Mouse (Mus musculus): Measurements from ENCODE around the gene Ocel1. TPM values are rescaled to one million over a fixed set of nuclear protein-coding genes. Genes with fewer than 3 reads are reported as not detected.

Gene Ocel1
- total RNA-seq, 2 experiments from 2014 or later: 1.7 to 10.7 TPM

GRCm38 (mm10) chr8:71376423-71377030, 5.4 kb downstream of the Ocel1 start:
- ATAC-seq (replicated peaks; ENCODE audit: low FRiP score, poor library complexity, severe bottlenecking): no peak

- ATAC-seq (replicated peaks; ENCODE audit: low FRiP score, poor library complexity, severe bottlenecking): no peak
Observed at GRCm38 (mm10) chr8:71379008-71379407, 7.9 kb downstream of the Ocel1 start.

GRCm38 (mm10) chr8:71379512-71380075, 8.5 kb downstream of the Ocel1 start:
- ATAC-seq (replicated peaks; ENCODE audit: low FRiP score, poor library complexity, severe bottlenecking): no peak

- no peak for ATAC-seq (replicated peaks; ENCODE audit: low FRiP score, poor library complexity, severe bottlenecking)
Observed at GRCm38 (mm10) chr8:71380178-71381171, 9.4 kb downstream of the Ocel1 start.

GRCm38 (mm10) chr8:71381421-71381970, 10.4 kb downstream of the Ocel1 start, which contains the start of gene Nr2f6:
Gene Nr2f6, minus strand, starts transcription at chr8:71381960.
- ATAC-seq (replicated peaks; ENCODE audit: low FRiP score, poor library complexity, severe bottlenecking): no peak

GRCm38 (mm10) chr8:71381971-71382961, 11.2 kb downstream of the Ocel1 start:
- ATAC-seq (replicated peaks; ENCODE audit: low FRiP score, poor library complexity, severe bottlenecking): no peak

- no peak for ATAC-seq (replicated peaks; ENCODE audit: low FRiP score, poor library complexity, severe bottlenecking)
Observed at GRCm38 (mm10) chr8:71383396-71383795, 12.3 kb downstream of the Ocel1 start.

- no peak for ATAC-seq (replicated peaks; ENCODE audit: low FRiP score, poor library complexity, severe bottlenecking)
Observed at GRCm38 (mm10) chr8:71383860-71384259, 12.8 kb downstream of the Ocel1 start.

GRCm38 (mm10) chr8:71385212-71385835, 14.2 kb downstream of the Ocel1 start:
- ATAC-seq (replicated peaks; ENCODE audit: low FRiP score, poor library complexity, severe bottlenecking): no peak; the same call in 1 of the 2 replicates

- ATAC-seq (replicated peaks; ENCODE audit: low FRiP score, poor library complexity, severe bottlenecking): no peak
Observed at GRCm38 (mm10) chr8:71388267-71388666, 17.2 kb downstream of the Ocel1 start.

- ATAC-seq (replicated peaks; ENCODE audit: low FRiP score, poor library complexity, severe bottlenecking): no peak
Observed at GRCm38 (mm10) chr8:71391696-71392095, 20.6 kb downstream of the Ocel1 start.

- ATAC-seq (replicated peaks; ENCODE audit: low FRiP score, poor library complexity, severe bottlenecking): no peak
Observed at GRCm38 (mm10) chr8:71392391-71392790, 21.3 kb downstream of the Ocel1 start.

GRCm38 (mm10) chr8:71392871-71393270, 21.8 kb downstream of the Ocel1 start:
- ATAC-seq (replicated peaks; ENCODE audit: low FRiP score, poor library complexity, severe bottlenecking): no peak

GRCm38 (mm10) chr8:71394481-71394880, 23.4 kb downstream of the Ocel1 start:
- no peak for ATAC-seq (replicated peaks; ENCODE audit: low FRiP score, poor library complexity, severe bottlenecking)

GRCm38 (mm10) chr8:71395071-71395470, 24.0 kb downstream of the Ocel1 start:
- ATAC-seq (replicated peaks; ENCODE audit: low FRiP score, poor library complexity, severe bottlenecking): no peak

- no peak for ATAC-seq (replicated peaks; ENCODE audit: low FRiP score, poor library complexity, severe bottlenecking)
Observed at GRCm38 (mm10) chr8:71395629-71396028, 24.5 kb downstream of the Ocel1 start, which contains the start of gene Ushbp1. Gene Ushbp1, minus strand, starts transcription at chr8:71395802.

GRCm38 (mm10) chr8:71396639-71397305, 25.7 kb downstream of the Ocel1 start, which contains the start of gene Babam1:
Gene Babam1, plus strand, starts transcription at chr8:71396861.
- ATAC-seq (replicated peaks; ENCODE audit: low FRiP score, poor library complexity, severe bottlenecking): peak; percentile 99

GRCm38 (mm10) chr8:71397701-71398100, 26.6 kb downstream of the Ocel1 start:
- no peak for ATAC-seq (replicated peaks; ENCODE audit: low FRiP score, poor library complexity, severe bottlenecking)

Measured in erythroid progenitor cell, adult 5-6 weeks (primary cell).